Mouse (Mus musculus) gastrocnemius, adult 8-10 months (tissue): ENCODE measurements around the gene Stx18. TPM values are rescaled to one million over a fixed set of nuclear protein-coding genes. Genes with fewer than 3 reads are reported as not detected.

ENCODE experiments used
- DNase-seq, 2 experiments: peaks; one replicate each; pipeline ENCODE4 v3.0.0; 2022; ENCODE audit warnings: low spot score in 2 of 2
- total RNA-seq, 4 experiments: library from RNA; stranded (reverse); gene quantifications; 2 replicates each; pipeline ENCODE4 v1.2.4; 2022

Stx18 gene
- total RNA-seq, 4 experiments from 2014 or later, result 10.6 to 13.3 (median 12.6) TPM

DNA sequence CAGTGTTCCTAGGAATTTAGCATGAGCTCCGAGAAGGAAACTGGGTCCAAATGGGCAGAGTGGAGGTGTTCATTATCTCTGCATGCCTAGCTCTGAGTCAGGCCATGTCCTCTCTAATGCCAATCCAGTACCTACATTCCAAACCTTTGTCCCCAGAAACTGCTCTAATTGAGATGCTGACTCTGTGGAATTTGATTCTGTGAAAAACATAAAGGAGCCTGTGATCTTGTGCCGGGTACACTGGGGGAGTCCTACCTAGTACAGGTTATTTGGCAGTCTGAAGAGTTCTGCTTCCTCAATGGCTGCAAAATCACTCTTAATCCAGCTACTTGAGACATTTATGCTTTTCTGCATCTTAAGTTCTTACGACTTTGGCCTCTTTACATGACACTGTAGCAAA lies 40.0 kb downstream of the Stx18 start:
- DNase-seq, result no peak

DNA sequence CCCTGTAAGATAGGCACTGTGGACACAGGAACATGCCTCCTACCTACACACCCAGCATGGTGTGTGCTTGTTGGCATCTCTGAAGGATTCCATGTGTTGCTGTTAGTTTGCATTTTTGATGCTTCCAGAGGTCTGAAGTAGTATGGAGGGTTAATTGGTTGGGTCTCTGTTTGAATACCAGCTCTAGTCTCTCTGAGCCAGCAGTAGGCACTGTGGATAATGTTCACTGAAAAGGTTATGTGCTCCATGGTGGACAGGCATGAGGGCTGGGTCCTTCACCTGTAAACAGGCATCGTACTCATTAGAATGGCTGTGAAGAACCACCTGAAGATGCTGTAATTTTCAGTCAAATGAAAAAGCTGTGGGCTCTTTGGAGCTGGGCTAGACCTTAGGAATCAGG lies 41.9 kb downstream of the Stx18 start:
- DNase-seq, result no peak

DNA sequence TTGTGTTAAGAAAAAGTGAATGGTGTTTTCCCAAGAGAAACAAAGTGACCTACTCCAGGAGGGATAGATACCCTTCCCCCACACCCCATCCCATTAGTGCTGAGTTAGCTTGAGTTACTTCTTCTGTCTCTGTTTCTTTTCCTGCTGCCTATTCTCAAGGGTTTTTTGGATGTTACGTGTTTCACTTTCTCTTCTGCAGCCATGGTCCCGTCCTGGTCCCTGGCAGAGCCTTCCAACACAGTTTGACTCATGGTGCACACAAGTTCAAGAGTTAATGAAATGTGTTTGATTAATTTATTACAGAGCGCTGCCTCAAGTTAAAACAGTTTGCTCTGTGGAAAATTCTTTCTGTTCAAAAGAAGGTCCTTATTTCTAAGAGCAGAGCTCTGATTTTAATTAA lies 44.0 kb downstream of the Stx18 start:
- no peak for DNase-seq

DNA sequence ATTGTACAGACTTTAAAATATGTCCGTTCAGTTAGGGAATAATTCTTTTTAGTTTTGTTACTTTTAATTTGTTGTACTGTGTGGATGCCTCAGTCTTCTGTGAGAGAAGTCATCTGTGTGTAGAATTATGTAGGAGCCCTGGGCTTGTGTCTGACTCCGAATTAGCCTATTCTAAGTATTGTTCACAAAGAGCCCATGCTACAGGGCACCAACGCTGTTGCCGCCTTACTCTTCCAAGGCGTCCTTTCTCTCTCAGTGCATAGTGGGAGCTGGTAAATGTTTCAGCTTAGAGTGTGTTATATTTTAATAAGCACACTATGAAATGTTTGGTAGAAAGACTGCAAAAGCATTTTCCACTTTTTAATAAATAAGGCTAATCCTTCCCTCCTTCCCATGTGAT lies 44.8 kb downstream of the Stx18 start:
- DNase-seq, result no peak

DNA sequence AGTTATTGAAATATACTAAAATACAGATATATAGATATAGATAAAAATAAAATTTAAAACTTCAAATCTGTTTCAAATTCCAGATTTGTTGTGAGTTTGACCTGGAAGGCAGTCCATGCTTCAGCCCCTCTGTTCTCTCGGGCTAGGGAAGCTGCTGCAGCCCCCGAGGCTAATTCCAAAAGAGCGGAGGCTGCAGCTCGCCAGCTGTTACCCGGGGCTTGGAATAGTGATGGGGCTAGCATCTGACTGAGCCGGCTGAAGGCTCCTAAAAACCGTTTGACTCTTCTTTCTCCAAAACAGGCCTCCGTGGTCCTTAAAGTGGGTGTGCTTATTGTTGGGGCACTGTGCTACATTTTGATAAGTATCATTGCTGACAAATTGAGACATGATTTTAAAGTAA lies 46.1 kb downstream of the Stx18 start:
- no peak for DNase-seq

DNA sequence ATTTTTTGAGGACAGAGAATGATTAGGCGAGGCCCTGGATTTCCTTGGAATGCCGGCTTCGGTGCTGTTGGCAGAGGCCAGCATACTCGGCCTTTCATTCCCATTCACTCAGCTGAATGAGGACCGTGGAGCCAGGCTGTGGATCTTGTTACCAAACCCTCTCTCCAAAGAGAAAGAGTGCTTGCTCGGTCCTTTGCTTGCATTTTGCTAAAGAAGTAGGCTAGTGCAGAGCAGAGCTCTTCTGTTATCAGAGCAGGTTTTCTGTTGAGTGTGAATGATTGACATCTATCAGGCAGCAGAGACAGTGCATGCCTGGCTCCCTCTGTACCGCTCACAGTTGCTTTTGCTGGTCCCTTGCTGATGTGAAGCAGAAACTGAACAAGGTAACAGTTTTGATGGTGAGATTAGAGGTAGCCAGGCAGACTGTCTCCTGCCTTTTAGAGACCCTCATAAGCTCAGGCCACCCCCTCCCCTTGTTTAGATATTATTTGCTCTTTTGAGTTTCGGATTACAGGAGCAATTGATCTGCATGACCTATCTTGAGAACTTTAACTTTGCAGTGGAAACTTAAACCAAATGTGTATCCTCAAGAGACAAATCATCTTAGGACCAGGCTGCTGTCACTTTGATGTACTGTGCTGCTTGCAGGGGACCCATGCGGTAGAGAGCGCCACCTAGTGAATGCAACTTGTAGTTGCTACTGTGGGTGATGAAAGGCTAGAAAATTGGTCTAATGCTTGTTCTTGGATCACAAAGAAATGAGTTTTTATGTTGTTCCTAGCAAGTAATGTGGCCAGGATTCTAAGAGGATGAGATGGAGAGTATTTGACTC lies 47.2 kb downstream of the Stx18 start:
- no peak for DNase-seq

DNA sequence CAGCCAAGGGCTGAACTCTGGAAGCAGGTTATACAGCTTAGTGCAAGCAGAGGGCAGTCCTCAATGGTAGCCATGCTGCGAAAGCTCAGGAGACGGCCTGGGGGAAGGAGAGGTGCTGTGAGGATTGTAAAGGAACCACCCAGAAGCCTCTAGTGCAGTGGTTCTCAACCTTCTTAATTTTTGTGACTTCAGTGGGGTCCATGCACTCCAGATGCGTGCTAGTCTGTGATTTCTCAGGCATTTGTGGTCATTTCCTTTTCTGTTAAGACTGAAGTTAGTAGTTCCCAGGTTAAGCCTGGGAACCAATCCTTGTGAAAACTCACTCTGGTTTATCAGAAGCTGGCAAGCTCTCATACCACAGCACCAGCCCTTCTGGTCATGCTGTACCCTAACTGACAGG lies 51.6 kb downstream of the Stx18 start:
- DNase-seq, result no peak

DNA sequence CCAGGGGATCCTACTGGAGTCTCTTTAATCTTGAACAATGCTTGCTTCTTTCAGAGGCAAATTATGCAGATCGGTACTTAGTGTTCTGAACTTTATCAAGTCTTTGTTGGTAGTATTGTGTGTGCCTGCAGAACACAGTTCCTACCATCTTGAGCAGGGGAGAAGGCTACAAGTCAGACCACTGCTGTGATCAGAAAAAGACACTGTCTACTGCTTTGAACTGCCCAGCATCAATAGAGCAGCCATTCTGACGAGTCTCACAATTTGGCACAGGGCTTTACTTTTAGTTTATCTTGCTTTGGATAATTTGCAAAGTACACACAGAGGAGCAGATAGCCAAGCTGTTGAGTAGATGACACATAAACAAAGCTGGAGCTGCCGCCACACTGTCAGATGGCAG lies 52.0 kb downstream of the Stx18 start:
- no peak for DNase-seq

DNA sequence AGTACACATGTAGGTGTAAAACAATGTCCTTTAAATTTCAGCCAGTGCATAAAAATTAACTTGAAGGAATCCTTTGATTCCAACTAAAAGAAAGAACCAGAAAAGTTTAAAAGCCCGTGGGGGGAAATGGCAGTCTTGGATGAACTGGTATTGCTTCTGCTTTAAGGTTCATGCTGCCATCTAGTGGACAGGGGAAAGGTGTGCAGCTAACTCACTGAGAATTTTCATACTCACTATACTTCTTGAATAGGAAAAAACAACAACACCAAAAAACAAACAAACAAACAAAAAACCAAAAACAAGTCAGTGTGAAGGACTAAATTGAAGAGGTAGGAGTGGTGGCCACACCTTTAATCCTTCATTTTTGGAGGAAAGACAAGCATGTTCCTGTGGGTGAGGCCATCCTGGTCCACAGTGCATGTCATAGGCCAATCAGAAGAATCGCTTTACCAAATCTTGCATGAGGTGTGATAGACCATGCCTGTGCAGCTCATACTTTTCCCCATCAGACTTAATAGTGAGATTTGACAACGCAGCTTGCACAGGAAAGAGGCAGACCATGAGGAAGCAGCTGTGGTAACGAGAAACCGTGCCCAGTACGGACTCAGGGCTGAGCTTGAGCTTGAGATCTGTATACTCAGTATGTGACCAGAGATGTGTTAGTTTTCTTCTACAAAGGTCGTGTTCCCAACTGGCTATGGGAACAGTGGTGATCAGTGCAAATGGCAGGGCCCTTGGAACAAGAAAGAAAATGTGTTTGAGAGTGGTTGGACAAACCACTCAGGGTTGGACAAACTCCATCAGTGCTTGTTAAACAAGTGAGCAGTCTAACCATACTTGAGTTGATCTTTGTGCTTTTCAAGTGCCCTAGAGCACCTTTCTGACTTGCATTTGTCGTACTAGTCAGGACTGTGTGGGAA lies 52.8 kb downstream of the Stx18 start:
- no peak for DNase-seq

DNA sequence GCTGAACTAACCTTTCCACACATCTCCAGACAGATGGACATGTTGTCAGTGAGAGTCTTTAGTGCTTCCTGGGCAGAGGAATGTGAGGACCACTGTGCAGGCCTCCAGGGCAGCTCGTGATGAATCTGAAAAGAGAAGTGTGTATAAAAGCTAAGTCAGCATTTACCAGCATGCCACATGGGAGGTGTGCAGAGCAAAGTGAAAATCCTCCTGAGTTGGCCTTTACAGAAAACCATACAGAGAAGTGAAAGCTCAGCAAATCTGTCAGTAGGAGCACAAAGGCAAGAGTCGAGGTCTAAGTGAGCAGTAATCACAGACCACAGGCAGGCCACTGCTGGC lies 53.4 kb downstream of the Stx18 start:
- DNase-seq, result no peak

DNA sequence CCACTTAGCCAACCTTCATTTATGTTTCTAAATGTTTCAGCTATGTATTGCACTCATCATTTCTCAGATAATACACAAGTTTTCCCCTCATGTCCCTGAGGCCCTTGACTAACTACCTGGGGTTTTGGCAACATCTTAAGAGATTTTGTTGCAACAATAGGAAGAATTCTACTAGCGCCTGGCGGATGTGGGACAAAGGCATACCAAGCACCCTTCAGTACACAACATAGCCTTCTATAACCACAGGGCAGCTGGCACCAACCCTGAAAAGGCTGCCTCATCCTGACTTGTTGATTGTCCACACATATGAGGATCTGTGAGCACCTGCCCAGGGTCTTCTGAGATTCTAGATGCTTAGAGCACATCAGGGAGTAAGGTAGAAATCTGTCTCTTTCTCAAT lies 55.8 kb downstream of the Stx18 start:
- no peak for DNase-seq

DNA sequence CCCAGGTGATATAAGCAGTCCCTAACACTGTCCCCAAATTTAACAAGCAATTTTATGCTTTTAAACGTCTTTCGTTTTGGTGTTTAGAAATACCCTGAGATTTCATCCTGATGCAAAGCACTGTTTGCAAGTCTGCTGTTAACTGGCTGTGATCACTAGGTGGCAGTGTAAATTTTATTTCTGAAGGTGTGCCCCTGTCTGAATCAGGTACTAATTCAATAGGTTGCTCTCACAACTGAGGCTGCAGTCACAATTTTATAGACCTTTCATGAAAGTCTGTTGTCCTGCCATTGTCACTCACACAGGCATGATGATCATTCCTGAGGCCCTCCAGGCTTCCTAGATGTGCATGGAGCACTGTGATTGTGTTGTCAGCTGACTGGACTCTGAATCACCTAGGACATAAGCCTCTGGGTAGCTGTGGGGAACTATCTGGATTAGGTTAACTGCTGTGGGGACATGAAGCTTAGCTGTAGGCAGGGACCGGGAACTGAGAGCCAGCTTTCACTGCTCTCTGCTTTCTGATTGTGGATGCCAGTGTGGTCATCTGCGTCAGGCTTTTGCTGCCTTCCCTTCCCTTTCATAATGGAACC lies 59.1 kb downstream of the Stx18 start:
- DNase-seq, result no peak

DNA sequence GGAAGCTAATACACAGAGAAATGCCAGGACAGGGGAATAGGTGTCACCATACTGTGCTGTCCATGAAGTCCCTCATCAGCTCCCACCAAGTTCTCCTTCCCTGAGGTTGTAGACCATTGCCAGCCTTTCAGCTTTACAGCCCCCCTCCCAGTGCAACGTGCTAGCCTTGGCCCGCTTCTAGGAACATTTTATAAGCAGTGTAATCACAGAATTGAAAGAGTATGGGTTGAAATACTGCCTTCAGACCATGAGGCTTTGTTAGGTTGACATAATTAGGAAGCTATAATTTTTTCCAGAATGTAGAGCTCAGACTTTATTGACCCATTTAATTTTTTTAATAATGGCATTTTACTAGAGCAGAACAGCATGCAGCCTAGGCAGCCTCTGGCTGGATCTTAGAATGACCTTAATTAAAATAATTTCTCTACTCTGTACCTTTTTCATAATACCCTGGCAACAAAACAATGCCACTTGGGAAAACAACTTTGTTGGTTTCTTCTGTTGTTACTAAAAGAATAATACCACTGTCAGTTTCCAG lies 60.7 kb downstream of the Stx18 start:
- no peak for DNase-seq

DNA sequence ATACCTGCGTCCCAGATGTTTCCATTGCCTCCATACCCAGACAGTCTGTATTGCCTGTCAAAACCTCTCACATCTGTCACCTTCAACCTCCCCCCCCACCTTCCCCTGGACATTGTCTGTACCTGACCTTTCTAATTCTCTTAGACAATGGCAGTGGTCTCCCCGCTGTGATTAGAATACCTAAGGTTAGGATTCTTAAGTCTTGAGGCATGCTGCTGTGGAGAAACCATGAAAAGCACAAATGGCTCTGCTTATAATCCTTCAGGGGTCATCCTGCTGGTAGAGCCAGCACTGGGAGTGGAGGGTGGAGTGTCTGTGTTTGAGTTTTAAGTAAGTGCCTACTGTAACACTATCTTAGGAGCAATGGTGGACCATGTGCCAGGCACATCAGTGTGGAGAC lies 64.4 kb downstream of the Stx18 start:
- DNase-seq, result no peak

DNA sequence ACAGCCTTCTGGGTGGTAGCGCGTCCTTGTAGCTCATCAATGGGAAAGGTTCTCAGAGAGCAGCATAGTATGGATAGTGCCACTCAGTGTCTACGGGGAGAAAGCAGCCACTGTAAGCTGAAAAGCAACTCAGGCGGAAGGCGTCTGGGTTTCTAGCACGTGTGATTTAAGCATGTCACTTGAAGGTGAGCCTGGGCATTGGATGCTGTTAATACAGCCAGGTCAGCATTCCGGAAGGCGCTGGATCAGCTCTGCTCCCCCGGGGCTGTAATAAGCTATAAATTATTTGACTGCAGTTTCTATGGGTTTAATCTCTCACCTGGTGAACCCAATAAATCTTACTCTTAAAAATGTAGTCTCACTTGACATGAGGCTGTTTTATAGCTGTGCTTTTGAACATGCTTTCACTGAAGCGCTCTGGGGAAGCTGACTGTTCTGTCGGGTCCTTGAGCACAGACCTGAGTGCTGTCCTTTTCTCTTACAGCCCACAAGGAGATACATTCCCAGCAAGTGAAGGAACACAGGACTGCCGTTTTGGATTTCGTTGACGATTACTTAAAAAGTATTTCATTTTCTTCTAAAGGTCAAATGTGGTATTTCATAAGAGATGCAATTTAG lies 67.6 kb downstream of the Stx18 start:
- DNase-seq, result no peak

DNA sequence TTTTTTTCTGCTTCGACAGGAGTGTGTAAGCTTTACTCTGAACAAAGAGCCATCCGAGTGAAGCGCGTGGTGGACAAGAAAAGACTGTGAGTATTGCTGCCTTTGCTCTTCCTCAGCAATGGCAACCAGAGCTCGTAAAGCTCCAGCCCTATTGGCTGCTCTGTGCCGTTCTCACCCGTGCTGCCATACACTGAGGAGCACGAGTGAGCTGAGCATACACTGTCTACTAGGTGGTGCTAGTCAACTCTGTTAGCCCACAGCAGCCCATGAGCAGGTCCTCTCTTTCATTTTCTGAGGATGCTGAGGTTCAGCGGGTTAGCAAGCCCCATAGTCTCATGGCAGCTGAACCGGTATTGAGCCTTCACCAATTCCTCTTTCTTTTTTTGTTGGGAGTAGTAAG lies 68.3 kb downstream of the Stx18 start:
- no peak for DNase-seq

DNA sequence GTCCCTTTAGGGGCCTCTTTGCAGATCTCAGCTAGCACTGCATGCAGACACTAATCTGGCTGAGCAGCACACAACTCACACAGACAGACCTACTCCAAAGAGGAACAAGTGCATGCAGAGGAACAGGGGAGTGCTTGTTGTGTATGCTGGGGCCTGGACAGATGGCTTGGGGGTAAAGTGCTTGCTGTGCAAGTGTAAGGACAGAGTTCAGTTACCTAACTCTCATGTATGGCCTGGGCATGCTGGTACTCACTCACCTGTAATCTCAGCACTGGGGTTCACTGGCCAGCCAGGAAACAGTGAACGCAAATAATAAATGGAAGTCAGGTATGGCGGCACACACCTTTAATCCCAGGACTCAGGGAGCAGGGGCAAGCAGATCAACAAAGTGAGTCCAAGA lies 76.0 kb downstream of the Stx18 start:
- no peak for DNase-seq

DNA sequence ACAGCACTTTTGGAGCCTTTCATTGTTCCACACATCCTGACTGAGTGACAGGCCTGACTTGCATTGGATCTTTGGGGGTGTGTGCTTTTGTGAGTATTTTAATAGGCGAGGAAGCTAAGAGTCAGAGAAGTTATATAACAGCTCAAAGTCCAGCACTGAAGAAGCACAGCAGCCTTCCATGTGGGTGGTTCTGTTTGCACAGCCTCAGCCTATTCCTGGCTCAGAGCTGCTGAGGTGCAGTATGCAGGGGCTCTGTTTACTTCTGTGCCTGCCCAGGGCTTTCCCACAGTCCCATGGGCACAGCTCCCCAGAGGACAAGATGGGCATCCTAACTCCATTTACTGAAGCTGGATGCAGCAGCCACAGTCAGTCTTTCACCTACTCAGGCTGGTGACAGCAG lies 78.5 kb downstream of the Stx18 start:
- no peak for DNase-seq

DNA sequence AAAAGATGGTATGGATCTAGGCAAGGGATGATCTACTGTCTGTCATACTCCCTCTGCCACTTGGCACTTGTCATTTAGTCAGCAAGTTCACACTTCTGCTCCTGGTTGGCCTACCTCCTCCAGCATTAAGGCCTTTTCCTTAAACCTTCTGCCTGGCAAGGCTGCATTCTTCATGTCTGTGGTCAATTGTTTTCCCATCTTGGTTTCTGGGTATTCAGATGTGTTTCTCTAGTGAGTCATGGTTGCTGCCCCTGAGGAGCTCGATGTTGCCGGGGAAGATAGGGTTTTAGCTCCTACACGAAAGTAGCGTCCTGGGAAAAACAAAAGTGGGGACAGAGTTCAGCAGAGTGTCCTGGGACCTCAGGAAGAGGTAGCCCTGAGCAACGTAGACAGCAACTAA lies 80.7 kb downstream of the Stx18 start:
- DNase-seq, result no peak

DNA sequence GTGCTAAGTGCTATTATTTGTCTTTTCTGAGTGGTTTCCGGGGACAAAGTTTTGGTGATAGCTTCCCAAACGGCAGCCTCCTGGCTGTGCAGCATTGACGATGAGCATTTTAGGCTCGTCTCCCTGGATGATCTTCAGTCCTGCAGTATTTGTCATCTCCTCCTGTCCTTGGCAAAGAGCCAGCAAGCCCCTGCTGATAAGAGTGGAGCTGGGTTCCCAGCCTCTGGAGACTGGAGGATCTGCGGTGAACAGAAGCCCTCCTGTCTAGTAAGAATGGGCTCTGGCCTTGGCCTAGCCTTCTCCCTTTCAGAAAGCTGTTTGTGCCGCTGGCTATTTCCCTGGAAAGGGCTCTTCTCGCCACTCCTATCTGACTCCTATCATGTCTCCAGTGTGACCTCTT lies 83.2 kb downstream of the Stx18 start:
- no peak for DNase-seq

DNA sequence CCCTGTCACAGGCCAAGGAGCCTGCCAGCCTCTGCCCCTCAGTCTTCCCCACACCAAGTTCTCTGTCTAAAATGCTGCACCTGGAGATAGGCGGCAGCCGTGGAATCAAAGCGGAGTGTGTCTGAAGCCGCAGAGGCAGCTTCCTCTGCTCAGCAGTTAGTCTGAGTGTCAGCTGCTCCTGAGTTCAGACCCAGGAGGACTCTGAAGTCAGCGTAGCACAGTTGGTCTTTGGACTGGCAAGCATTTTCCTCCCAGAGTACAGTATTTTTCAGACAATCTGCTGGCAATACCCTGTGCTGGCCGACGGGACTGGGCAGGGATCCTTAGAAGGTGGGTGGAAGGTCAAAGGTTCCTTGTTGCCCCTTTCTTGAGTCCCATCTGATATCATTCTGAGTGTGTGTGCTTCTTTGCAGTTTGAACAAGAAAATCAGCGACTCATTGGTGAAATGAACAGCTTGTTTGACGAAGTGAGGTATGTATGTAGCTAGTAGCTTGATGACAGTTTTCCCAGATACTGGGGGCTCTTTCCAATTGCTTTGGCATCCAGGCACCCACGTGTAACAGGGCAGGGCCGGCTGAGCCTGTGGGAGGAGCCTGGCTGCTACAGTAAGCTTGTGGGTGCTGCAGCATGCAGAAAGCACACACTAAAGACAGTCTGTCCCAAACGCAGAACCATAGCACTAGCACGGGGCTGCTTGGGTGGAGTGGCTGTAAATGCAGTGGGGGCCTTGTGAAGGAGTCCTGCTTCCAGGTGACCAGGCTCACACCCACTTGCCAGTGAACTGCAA lies 88.2 kb downstream of the Stx18 start:
- no peak for DNase-seq
